Mouse (Mus musculus) right cerebral cortex, postnatal 25 days (tissue): ENCODE results near the gene Gm6525.

Source experiments
- DNase-seq: peaks from one replicate; pipeline ENCODE4 v3.0.0; 2022

Gene Gm6525

DNA sequence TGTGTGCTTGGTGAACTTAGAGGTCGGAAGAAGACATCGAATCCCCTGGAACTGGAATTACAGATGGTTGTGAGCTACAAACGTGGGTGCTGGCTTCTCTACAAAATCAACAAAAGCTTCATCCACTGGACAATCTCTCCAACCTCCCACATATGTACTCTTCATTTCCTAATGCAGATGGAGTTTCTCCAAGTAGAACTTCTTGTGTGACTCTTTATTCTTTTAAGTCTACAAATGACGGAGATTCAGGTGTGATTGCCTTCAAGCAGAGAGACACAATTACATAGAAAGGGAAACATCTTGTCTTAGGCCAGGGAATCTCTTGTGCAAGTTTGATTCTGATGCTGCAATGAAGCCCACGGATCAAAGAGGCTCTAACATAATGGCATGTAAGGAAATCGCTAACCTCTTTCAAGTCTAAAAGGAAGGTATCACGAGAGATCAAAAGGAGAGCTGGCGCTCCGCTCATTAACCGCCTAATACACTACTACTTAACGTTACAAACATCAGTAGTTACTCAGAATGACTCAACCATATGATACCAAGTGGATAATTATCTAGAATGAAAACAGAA is at the start of gene Gm6525:
Gene Gm6525, plus strand, starts transcription at position 524 of the 574 bp plus-strand sequence.
- DNase-seq = no peak

DNA sequence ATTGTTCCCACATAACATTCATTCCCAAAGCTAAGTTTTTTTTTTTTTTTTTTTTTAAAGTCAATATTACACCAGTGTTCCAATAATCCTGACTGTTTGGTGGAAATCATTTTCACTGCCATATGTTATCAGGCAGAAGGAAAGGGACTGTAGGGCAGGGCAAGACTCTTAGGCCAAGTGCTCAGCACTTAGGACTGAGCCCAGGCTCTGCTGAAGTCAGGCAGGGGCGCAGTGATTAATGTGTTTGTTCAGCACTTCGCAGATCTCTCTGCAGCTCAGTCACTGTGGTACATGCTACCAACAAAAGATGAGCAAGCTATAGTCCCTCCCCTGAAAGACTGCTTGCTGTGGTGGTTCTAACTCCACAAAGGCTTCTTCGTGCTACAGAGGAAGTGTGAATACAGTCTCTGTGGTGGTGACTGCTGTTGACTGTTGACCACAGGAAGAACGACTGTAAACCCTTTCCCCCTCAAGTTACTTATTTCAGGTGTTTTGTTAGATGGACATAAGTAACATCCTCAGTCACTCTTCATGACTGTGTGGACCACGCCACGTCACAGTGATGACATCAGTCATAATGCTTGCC is 48.1 kb upstream of the Gm6525 start:
- DNase-seq = no peak

- DNase-seq = no peak
Measured at GRCm38 (mm10) chr3:84126721-84127120, 47.2 kb upstream of the Gm6525 start.

DNA sequence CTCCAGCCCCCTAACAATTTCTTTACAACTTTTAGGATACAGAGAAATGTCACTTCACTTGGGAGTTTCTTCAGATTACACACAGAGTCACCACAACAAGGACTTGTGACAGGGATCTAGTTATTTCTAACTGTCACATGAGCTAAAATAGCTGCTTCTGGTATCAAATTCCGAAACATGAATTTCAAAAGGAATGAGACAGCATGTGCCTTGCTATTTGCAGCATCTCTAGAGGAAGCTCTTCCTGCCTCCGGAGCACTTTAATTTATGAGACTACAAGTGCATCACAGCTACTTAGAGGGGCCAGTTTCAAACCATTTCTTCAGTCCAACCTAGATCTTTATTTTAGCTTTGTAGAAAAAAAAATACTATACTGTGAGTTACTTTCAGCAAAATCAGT is 46.5 kb upstream of the Gm6525 start:
- DNase-seq = no peak

- DNase-seq = no peak
Measured at GRCm38 (mm10) chr3:84128871-84129870, 44.7 kb upstream of the Gm6525 start.

DNA sequence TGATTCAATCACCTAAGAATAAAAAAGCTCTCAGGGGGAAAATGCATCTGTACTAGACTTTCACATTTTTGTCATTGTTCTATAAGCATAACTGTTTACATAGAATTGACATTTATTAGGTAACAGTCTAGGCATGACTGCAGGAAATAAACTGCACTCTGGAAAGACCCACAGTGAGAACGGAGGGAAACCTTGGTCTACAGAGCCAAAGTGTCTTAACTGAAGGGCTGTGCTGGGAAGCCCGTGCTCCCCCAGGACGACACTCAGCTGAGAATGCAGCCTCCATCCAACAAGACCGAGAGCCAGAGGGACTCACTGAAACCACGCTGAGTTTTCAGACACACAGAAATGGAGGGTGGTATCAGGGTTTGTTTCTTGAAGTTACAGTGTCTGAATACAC is 43.1 kb upstream of the Gm6525 start:
- no peak for DNase-seq

DNA sequence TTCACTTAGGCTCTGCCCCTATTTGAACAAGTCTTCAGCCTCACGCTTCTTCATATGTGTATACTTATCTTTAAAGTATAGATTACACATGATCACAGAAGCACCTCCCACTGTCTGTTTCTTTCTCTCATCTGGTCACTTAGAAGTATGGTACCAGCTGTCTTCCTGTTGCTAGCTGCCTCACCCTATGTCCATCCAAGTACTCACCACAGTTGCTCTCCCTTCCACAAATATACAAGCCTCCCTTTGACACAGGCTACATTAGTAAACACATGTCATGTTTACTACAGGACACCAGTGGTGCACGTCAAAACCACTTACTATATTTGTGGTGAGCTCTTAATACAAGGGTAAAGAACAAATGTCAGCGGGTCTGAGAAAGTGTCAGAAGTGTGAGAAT is 42.5 kb upstream of the Gm6525 start:
- DNase-seq = no peak

- DNase-seq = no peak
Measured at GRCm38 (mm10) chr3:84135387-84135786, 38.5 kb upstream of the Gm6525 start.

DNA sequence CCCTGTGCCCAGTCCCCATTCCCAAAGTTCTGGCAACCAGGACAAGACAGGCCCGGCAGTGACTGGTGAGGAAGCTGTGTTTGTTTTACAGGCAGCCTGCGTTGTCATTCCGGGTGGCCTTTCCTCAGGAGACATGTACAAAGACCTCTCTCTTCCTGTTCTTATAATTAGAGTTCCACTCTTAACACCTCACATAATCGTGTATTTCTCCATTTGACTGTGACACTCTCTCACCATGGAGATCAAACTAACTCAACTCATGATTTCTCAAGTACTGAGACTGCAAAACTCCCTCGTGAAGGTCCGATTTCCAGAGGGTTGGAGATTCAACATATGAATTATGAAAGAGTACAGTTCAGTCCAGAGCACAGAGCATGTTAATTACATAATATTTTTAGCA is 38.0 kb upstream of the Gm6525 start:
- no peak for DNase-seq

DNA sequence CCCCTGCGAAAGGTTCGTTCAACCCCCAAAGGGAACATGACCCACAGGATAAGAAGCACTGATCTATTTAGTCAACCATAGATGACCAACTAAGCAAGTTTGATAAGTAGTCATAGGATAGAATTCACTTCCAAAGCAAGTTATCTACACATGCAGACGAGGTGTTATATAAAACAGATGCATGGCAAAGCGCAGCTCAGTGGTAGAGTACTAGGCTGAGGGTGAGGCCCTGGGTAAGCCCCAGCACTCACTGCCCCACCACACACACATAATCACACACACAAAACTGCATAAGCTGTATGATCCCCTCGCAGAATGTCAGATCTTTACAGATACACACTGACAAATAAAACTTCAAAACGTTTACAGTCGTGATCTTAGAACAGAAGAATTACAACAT is 37.4 kb upstream of the Gm6525 start:
- DNase-seq = no peak

DNA sequence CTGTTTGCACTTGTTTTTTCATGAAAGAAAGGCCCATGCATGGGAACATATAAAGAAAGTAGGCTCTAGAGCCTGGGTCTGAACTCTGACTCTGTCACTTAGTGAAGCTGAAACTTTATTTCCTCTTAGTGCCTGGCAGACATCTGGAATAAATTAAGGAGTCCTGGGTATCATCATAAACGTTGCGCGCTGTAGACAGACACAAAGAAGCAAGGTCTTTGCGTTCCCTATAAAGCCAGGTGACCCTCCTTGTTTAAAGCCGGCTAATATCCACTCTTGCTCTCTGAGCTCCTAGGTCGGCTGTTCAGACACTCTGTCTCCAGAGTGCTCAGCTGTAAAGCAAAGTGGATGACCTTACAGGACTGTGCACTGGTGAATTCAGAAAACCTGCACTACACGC is 33.0 kb upstream of the Gm6525 start:
- DNase-seq = no peak

GRCm38 (mm10) chr3:84149831-84150230 is 24.1 kb upstream of the Gm6525 start:
- no peak for DNase-seq

DNA sequence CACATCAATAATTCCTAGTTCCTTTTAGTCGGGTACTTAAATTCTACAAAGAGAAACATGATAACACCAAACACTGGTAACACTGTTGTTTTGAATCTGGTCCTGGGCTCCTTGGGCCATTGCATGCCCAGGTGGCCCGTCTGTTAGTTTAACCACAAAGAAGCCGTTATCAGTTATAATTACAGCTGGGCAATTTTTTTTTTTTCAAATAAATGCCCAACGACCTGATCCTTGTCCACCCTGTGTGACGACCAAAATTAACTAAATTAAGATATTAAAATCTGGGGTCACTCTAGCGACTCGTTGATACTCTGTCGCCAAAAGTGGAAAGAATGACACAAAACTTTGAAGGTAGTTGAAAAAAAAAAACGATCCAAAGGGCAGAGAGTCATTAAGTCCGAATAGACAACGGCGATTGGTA is 19.2 kb upstream of the Gm6525 start:
- DNase-seq = no peak

DNA sequence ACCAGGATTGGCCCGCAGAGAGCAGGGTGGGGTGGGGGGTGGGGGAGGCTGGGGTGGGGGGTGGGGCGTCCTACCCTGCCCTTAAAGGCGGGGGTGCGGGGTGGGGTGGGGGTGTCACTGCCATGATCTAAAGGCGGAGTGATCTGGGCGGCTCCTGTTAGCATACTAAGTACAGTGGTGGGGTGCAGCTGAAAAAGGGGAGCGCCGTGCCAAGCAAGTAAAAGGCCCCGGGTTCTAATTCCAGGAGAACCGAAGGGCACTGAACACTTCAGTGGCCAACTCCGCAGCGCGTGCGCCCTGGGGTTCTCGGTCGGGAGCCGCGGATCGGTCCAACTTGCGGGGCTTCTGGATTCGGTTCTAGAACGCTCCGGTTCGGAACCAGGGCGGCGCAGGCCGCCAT is 18.8 kb upstream of the Gm6525 start:
- no peak for DNase-seq

- DNase-seq = peak; percentile 92
Measured at GRCm38 (mm10) chr3:84155558-84156006, 18.3 kb upstream of the Gm6525 start, which contains the start of gene Mnd1. TSS of gene Mnd1 (minus strand) at chr3:84155786.

DNA sequence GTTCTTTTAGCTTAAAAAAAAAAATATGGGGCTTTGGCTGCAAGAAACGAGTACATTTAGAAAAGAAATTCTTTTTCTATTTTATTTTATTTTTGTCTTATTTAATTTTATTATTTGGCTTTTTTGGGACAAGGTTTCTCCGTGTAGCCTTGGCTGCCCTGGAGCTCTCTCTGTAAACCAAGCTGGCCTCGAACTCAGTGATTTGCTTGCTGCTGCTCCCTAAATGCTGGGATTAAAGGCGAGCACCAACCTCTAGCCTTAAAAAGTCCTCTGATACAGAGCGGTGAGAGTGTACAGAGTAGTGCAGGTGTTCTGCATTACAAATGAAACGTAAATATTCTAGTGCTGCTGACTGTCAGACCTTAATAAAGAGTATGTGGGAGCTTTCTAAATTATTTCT is 17.8 kb upstream of the Gm6525 start:
- DNase-seq = no peak

DNA sequence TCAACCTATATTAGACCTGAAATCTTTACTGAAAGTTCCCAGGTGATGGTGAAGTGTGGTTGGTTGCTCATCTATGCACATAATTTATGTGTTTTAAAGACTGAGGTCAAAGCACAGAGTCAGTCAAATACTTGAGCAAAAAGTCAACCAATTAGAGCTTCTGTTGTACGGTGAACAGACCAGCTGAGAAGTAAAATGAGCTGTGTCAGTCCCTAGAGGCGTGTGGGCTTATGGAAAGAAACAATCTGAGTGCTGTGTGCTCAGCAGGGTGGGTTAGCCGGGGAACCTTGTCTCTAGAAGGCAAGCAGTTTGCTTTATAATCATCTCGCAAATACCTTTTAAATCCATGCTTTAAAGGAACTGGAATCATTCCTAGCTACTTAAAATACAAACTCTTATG is 16.9 kb upstream of the Gm6525 start:
- no peak for DNase-seq

GRCm38 (mm10) chr3:84157559-84158350 is 16.1 kb upstream of the Gm6525 start:
- no peak for DNase-seq

DNA sequence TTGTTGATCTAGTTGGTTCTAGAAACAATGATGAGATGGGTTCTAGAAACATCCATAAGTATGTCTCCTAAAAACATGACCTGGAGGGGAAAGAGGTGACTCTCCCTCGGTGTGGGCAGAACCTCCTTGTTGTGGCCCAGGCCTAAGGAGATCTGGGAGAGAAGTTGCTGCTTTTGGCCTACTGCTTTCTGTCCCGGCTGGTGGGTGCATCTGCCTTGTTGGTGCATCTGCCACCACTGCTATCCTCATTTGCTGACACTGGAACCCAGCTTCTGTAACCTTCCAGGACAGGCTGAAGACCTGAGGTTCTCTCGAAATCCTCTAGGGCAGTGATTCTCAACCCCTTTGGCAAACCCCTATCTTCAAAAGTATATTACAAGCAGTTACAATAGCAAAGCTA is 8.5 kb upstream of the Gm6525 start:
- no peak for DNase-seq

- DNase-seq = no peak
Measured at GRCm38 (mm10) chr3:84166073-84166472, 7.8 kb upstream of the Gm6525 start.

DNA sequence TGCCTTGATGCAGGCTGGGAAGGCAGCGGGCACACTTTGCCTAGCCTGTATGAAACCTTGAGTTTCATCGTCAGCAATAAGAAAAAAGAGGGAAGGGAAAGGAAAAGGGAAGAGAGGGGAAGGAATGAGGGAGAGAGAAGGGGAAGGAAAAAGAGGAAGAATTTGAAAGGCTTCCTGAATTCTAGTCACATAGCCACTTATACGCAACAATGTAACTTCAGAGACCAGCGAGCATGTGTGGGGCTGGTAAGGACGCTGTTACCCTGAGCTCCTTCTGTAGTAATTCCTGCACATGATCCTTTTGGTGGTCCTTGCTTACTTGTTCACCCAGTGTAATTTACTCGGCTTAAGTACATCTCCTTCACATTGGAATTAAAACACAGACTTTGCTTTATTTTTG is 5.0 kb upstream of the Gm6525 start:
- no peak for DNase-seq

GRCm38 (mm10) chr3:84169393-84170005 is 4.4 kb upstream of the Gm6525 start:
- no peak for DNase-seq

GRCm38 (mm10) chr3:84172406-84172805 is 1.5 kb upstream of the Gm6525 start:
- DNase-seq = no peak
